Mouse (Mus musculus): ENCODE results near the gene Slc24a2. TPM values are rescaled to one million over a fixed set of nuclear protein-coding genes. Genes with fewer than 3 reads are reported as not detected.

Gene Slc24a2
- polyA plus RNA-seq, 1 experiment from 2014 or later = 0.05 TPM

DNA sequence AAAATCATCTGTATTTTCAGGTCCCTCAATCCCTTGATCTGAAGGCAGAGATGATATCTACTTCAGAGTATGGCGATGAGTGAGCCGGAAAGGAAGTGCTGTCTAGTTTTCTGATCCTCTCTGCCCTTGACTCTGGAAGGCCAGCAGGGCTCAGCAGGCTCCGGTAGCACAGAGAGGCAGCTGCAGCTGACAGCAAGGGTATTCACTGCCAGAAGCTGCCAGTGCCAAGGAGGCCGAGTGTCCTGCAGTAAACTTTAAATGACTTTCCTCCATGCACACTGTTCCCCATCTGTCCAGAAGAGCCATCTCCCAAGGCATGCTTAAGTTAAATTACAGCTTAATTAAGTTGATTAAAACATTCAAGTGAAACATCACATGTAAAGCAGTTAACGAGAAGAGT lies 12.1 kb downstream of the Slc24a2 start:
- WGBS = 71% methylated on average over 5 of the region's 5 CpGs
- no peak for ATAC-seq (ENCODE audit: low FRiP score, low TSS enrichment)

DNA sequence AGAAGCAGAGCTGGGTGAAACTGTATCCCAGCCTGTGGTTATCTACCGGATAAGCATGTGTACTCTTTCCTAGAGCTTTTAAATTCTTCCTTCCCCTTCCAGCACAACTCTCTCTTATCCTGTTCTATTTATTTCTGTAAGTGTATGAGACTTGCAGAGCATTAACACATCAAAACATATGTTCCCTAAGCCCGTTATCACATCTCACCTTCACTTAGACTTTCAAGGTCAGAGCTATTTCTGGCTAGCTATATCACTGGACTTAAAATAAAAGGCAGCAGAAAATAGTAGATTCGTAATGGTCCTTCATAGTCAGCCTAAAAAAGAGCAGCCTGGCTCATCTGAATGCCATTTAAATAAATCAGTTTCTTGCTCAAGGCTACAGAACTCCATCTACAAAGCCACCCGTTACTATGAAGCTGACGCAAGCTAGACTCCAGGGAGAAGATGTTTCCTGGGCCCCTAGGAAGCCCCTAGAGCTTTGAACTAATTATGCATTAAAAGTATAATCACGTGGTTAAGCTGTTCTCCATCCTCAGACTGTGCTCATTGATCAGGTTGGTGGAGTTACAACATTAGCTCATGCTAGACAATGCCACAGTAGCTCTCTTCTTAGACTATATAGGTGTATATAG lies 18.8 kb downstream of the Slc24a2 start:
- 63% methylated on average over 6 of the region's 6 CpGs for WGBS
- no peak for ATAC-seq (ENCODE audit: low FRiP score, low TSS enrichment)
- Histone ChIP-seq H3K9ac (ENCODE audit: low read length) (no peak overlapping the region), H3K4me2 (replicated peaks; ENCODE audit: low read depth) (no peak overlapping the region), H3K4me1 (replicated peaks; ENCODE audit: control insufficient read depth, insufficient read depth) (no peaks in the 10 kb centered on the region), H3K9me3 (ENCODE audit: control insufficient read depth, low read length) (no peaks in the 10 kb centered on the region), H3K27ac (replicated peaks) (no peak overlapping the region), H3K4me3 (ENCODE audit: low read depth, low read length) (no peak overlapping the region), H3K27me3 (ENCODE audit: control insufficient read depth, insufficient read depth, low read length) (no peaks in the 10 kb centered on the region), H3K36me3 (ENCODE audit: control insufficient read depth, insufficient read depth, low read length) (no peaks in the 10 kb centered on the region)
- TF ChIP-seq EP300 (optimal IDR thresholded peaks at IDR 0.05) (no peak), CTCF (IDR thresholded peaks at IDR 0.05; ENCODE audit: low read depth) (no peak)
- no peak for DNase-seq (ENCODE audit: low spot score)

More for the DNA sequence above, 12.1 kb downstream of the Slc24a2 start:
- Histone ChIP-seq H3K36me3 (ENCODE audit: control insufficient read depth, insufficient read depth, low read length) (no peaks in the 10 kb centered on the region), H3K27ac (replicated peaks) (no peak overlapping the region), H3K4me3 (ENCODE audit: low read depth, low read length) (no peak overlapping the region), H3K4me2 (replicated peaks; ENCODE audit: low read depth) (no peak overlapping the region), H3K9ac (ENCODE audit: low read length) (no peak overlapping the region), H3K27me3 (ENCODE audit: control insufficient read depth, insufficient read depth, low read length) (no peaks in the 10 kb centered on the region), H3K4me1 (replicated peaks; ENCODE audit: control insufficient read depth, insufficient read depth) (no peaks in the 10 kb centered on the region), H3K9me3 (ENCODE audit: control insufficient read depth, low read length) (no peaks in the 10 kb centered on the region)
- TF ChIP-seq EP300 (optimal IDR thresholded peaks at IDR 0.05) (no peak), CTCF (IDR thresholded peaks at IDR 0.05; ENCODE audit: low read depth) (no peak)
- no peak for DNase-seq (ENCODE audit: low spot score)

DNA sequence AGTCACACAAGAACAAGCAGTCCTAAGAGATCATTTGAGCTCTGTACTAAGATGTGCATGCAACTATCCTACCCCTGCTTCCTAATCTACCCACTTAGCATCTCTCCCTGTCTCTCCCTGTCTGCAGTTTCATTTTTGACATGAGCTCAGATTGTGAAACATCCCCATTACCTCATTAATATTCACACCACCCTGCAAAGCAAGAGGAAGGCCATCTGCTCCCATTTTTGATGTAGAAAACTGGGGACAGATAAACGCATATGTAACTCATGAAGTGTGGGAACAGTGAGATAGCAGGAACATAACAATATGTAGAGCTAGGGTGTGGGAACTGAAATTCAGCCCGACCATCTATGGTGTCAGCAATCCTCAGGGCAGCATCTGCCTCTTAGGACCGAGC lies 19.7 kb downstream of the Slc24a2 start:
- no peak overlapping the region for H3K27ac ChIP-seq (replicated peaks)
- no peaks in the 10 kb centered on the region for H3K4me1 ChIP-seq (replicated peaks; ENCODE audit: control insufficient read depth, insufficient read depth)
- H3K4me2 ChIP-seq (replicated peaks; ENCODE audit: low read depth) = no peak overlapping the region
- no peaks in the 10 kb centered on the region for H3K9me3 ChIP-seq (ENCODE audit: control insufficient read depth, low read length)
- WGBS = 66% methylated on average over 3 of the region's 3 CpGs
- H3K36me3 ChIP-seq (ENCODE audit: control insufficient read depth, insufficient read depth, low read length) = no peaks in the 10 kb centered on the region
- TF ChIP-seq EP300 (optimal IDR thresholded peaks at IDR 0.05) = no peak
- TF ChIP-seq CTCF (IDR thresholded peaks at IDR 0.05; ENCODE audit: low read depth) = no peak
- H3K27me3 ChIP-seq (ENCODE audit: control insufficient read depth, insufficient read depth, low read length) = no peaks in the 10 kb centered on the region
- ATAC-seq (ENCODE audit: low FRiP score, low TSS enrichment) (no peak), DNase-seq (ENCODE audit: low spot score) (no peak)
- no peak overlapping the region for H3K4me3 ChIP-seq (ENCODE audit: low read depth, low read length)
- H3K9ac ChIP-seq (ENCODE audit: low read length) = no peak overlapping the region

DNA sequence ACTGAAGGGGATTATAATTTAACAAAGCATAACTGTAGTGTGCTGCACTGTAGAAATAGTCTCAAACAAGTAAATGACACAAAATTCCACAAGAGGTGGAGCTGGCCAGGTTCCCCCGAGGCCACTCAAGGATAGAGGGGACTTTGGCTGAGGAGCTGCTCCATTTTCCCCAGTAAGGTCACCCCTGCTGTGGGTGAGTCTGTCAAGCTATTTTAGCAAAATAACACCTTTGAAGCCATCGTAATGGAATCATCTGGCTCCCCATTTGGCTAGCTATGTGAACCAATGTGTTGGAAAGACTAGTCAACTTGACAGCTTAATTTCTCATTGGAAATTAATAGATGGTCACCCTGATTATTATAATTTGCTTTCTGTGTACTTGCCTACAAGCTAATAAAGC lies 28.2 kb downstream of the Slc24a2 start:
- DNase-seq (ENCODE audit: low spot score) (no peak), ATAC-seq (ENCODE audit: low FRiP score, low TSS enrichment) (no peak)
- TF ChIP-seq CTCF (IDR thresholded peaks at IDR 0.05; ENCODE audit: low read depth) (no peak), EP300 (optimal IDR thresholded peaks at IDR 0.05) (no peak)
- H3K27ac ChIP-seq (replicated peaks) = no peak overlapping the region
- H3K27me3 ChIP-seq (ENCODE audit: control insufficient read depth, insufficient read depth, low read length) = no peaks in the 10 kb centered on the region
- H3K4me1 ChIP-seq (replicated peaks; ENCODE audit: control insufficient read depth, insufficient read depth) = no peaks in the 10 kb centered on the region
- no peak overlapping the region for H3K4me2 ChIP-seq (replicated peaks; ENCODE audit: low read depth)
- 68% methylated on average over 2 of the region's 2 CpGs for WGBS
- H3K4me3 ChIP-seq (ENCODE audit: low read depth, low read length) = no peak overlapping the region
- no peaks in the 10 kb centered on the region for H3K9me3 ChIP-seq (ENCODE audit: control insufficient read depth, low read length)
- no peak overlapping the region for H3K9ac ChIP-seq (ENCODE audit: low read length)
- no peaks in the 10 kb centered on the region for H3K36me3 ChIP-seq (ENCODE audit: control insufficient read depth, insufficient read depth, low read length)

DNA sequence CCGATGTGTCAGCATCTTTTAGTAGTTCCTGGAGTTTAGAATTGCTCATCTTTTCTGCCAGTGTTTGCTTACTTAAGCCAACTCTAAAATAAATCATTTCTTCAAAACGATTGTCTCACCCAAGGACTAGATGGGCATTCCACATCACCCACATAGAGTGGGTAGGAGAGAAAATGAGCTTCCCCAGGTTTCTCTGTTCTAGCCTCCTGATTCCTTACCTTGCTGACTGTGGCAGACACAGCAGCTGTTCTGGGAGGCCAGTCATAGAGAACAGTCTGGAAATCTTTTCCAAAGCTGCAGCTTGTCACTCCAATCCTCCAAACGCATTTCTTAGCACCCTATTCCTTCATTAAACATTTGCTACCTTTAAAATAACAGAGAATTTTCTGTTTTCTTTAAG lies 29.0 kb downstream of the Slc24a2 start:
- H3K4me1 ChIP-seq (replicated peaks; ENCODE audit: control insufficient read depth, insufficient read depth) = no peaks in the 10 kb centered on the region
- DNase-seq (ENCODE audit: low spot score) = no peak
- H3K27ac ChIP-seq (replicated peaks) = no peak overlapping the region
- WGBS = 39% methylated on average over 3 of the region's 3 CpGs
- TF ChIP-seq EP300 (optimal IDR thresholded peaks at IDR 0.05) = no peak
- TF ChIP-seq CTCF (IDR thresholded peaks at IDR 0.05; ENCODE audit: low read depth) = no peak
- no peaks in the 10 kb centered on the region for H3K36me3 ChIP-seq (ENCODE audit: control insufficient read depth, insufficient read depth, low read length)
- no peak overlapping the region for H3K4me2 ChIP-seq (replicated peaks; ENCODE audit: low read depth)
- ATAC-seq (ENCODE audit: low FRiP score, low TSS enrichment) = no peak
- no peaks in the 10 kb centered on the region for H3K9me3 ChIP-seq (ENCODE audit: control insufficient read depth, low read length)
- no peak overlapping the region for H3K4me3 ChIP-seq (ENCODE audit: low read depth, low read length)
- no peak overlapping the region for H3K9ac ChIP-seq (ENCODE audit: low read length)
- H3K27me3 ChIP-seq (ENCODE audit: control insufficient read depth, insufficient read depth, low read length) = no peaks in the 10 kb centered on the region

DNA sequence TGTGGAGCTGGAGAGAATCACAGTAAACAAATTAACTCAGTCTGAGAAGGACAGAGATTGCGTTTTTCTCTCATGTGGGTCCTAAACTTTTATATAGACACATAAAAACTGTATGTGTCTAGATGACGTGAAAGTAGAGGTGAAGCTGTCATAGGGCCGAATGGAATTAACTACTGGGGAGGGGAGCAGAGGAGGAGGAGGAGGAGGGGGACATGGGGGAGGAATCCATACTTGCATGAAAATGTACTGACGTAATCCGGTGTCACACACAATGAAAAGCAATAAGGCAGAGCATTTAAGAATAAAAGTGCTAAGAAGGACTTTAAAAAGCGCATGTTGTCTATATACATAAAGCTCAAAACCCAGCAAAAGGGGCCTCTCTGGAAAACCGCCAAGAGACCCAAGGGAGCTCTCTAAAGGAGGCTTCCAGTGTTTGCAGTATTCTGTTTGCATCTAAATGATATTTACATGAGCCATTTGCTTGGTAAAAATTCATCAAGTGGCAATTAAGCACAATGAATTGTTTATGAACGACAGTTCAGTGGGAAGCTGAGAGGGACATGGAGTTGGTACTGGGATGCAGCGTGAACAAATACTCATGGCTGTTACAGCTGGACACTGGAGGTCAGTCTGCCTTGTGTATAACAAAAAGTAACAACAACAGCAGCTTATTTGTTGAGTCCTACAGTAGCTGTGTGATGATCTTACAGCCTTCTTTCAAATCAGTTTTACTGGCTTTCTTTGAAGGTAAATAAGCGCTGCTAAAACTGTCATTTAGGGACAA lies 45.9 kb downstream of the Slc24a2 start:
- no peak overlapping the region for H3K9ac ChIP-seq (ENCODE audit: low read length)
- 65% methylated on average over 10 of the region's 10 CpGs for WGBS
- H3K4me2 ChIP-seq (replicated peaks; ENCODE audit: low read depth) = no peak overlapping the region
- H3K9me3 ChIP-seq (ENCODE audit: control insufficient read depth, low read length) = no peaks in the 10 kb centered on the region
- H3K4me3 ChIP-seq (ENCODE audit: low read depth, low read length) = no peak overlapping the region
- no peak for ATAC-seq (ENCODE audit: low FRiP score, low TSS enrichment)
- TF ChIP-seq CTCF (IDR thresholded peaks at IDR 0.05; ENCODE audit: low read depth) (no peak), EP300 (optimal IDR thresholded peaks at IDR 0.05) (no peak)
- no peaks in the 10 kb centered on the region for H3K36me3 ChIP-seq (ENCODE audit: control insufficient read depth, insufficient read depth, low read length)
- DNase-seq (ENCODE audit: low spot score) = no peak
- no peaks in the 10 kb centered on the region for H3K27me3 ChIP-seq (ENCODE audit: control insufficient read depth, insufficient read depth, low read length)
- no peak overlapping the region for H3K27ac ChIP-seq (replicated peaks)
- H3K4me1 ChIP-seq (replicated peaks; ENCODE audit: control insufficient read depth, insufficient read depth) = no peaks in the 10 kb centered on the region

Measured in stomach, postnatal 0 days (tissue).